Mouse (Mus musculus) cerebellum, postnatal 14 days (tissue): ENCODE data around the gene Fdxr.

ENCODE experiments used
- DNase-seq, 2 experiments: peaks; one replicate each; pipeline ENCODE4 v3.0.0; 2021; ENCODE audit warnings: mixed read lengths in 2 of 2

Gene Fdxr

DNA sequence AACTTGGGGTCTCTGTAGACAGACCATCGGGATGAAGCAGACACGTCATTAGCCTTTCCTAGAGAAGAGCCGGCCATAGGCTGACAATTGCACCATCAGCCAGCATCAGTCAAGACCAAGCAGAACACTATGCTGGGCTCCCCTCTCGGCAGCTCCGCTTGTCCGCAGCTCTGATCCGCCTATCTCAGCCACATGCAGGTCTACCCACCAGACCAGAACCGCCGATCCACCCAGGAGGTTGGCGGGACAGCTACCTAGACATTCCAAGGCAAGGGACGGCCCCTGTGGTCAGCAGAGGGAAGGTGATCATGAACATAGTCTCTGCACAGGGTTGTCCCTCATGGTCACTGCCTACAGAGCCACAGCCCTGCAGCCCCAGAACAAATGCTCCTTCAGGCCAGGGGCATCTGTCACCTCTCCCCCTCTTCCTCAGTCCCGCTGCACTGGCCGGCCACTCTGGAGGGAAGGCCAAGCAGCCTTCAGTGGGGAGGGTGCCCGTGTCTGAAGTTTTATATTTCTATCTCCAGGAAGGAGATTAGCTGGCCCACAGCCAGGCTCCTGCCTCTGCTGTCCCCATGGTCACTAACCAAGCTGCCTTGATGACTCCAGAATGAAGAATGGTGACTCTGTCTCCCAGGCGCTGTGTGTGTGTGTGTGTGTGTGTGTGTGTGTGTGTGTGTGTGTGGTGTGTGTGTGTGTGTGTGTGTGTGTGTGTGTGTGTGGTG, 42.4 kb downstream of the Fdxr start:
- DNase-seq, result peak; percentile 64 to 75

DNA sequence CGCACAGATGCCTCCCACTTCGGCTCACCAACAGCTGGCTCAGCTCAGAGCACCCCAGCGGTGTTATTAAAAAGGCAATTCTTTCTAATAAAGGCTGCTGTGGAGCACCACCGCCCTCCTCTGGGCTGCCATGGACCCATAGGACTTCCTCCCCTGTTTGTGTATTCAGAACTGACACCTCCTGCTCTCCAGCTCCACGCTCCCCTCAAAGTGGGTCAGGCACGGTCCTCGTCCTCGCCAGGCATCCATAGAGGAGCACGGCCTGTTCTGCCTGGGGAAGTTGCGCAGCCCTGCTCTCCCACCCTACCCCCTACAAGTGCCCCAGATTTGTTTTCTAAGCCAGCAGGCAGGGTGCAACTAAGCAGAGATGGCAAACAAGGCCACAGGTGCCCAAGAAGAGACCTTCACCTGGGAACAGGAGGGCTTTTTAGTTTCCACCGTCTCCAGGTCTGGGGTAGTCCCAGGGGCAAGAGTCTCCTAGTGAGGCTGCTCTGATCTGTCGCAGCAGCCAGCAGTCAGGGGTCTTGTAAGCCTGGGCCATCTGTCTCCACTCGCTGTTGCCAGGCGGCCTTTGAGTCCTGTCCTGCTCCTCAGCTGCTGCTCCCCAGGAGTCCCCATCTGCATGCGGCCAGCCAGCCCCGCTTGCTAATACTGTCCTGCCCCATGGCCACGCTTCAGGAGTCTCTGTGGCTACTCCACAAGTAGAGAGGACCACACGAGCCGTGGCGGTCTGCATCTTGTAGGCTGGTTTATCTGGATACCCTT, 43.1 kb downstream of the Fdxr start:
- peak in 1 of 2 experiments; percentile 72 for DNase-seq

DNA sequence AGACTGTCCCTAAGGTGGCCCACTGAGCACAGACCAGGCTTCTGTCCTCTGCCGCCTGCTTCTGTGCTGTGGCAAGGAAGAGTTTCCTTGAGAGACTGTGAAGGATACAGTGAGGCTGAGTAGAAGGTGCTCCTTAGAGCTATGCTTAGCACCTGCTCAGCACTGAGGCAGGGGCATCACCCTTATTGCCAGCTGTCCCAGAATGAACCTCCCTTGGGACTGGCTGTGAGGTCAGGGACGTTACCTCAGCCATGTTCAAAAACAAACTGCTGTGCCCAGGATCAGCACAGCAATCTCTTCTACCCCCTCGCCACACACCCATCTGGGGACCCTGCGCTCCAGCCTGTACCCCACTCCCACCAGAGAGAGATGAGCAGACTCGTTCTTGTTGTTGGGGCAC, 44.0 kb downstream of the Fdxr start:
- no peak for DNase-seq

DNA sequence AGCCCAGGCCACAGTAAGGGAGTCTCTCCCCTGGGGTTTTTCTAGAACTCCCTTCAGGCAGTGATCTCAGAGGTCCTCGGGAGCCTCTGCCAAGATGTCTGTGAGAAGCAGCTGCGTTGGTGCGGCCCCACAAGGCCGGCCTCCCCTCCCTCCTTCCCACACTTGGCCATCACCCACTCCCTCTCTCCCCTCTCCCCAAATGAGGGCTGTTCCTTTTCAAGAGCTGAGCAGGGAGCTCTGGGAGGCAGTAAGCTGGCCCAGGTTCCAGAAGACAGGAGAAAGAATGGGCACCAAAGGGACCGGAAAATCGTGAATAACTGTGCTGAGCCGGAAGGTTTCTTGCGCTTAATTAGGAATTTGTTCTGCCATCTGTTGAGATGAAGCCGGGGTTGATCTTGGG, 44.9 kb downstream of the Fdxr start:
- peak in 1 of 2 experiments; percentile 45 for DNase-seq

DNA sequence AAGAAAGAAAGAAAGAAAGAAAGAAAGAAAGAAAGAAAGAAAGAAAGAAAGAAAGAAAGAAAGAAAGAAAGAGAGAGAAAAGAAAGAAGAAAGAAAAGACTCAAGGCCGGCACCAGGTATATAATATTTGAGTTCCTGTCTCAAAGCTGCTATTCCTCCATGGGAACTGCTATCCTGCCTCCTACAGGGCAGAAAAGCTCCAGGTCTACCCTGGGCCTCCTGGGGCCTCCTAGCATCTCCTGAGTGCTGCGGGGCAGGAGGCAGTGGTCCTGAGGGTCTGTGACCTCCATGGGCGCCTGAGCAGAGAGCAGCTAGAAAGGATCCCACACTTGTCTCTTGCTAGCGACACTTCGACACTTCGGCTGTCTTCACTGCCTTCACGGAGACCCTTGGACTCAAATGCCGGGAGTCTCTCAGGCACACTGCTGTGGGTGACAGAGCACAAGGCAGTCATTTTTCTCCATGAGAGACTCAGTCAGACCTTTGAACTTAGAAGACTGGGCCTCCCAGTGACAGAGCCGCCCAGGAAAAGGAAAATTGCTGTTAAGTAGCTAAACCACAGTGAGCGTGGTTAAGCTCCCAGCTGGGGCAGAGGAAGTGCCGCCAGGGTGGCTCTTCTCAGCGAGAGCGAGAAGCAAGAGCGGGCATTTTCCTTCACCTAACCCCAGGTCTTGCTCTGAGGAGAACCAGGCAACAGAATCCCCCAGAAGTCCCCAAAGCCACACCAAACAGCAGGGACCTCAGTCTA, 45.5 kb downstream of the Fdxr start:
- no peak for DNase-seq

DNA sequence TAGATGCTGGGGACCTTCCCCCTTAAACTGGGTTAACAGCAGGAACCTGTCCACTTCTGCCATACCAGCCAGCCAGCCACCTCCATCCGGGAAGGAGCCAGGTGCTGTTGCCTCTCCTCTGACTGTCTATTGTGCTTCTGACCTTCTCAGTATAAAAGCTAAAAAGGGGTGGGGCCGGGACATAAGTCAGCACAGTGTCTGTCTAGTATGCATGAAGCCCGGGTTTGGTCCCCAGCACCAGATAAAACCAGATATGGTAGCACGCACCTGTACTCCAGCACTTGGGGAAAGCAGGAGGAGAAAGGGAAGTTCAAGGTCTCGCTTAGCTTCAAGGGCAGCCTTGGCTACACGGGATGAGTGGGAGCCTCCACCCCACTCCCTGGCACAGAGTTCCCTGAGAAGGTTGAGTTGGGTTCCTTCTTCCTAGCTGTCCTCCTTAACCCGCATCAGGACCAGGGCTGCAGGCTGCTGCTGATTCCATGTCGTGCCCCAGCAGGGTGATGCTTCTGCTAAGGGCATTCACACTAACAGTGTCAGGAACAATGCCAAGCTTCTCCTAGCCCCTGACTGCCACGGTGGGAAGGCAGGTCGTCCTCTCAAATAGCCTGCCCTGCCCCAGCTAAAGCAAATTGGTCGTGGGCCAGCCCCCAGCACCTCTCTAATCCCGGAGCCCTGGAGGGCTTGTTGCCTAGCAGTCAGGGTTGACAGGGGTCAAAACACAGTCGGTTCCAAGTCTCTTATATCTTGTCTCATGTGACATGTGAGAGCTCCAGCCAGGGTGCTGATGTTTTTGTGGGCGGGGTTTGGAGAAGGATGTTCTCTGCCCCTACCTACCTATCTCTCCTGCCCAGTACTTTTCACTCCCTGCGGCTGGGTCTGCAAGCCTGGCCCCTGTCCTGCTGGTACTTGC, 47.6 kb downstream of the Fdxr start:
- DNase-seq, result no peak

DNA sequence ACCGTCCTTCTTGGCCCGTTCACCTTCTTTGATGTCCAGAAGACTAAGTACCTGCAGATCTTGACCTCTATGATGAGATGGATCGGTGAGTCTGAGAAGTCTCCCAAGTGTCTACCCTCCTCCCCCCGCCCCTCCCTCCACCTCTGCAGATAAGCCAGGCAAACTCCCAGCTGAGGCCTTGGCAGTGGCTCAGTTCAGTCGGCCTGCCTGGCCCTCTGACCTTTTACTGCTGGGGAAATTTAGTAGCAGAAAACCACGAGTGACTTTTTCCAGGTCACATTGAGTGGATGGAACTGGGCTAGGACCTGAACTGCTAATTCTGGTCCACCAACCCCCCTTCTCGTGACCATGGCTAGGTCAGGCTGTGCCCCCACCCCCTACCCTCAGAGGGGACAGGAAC, 48.4 kb downstream of the Fdxr start:
- DNase-seq, result no peak

DNA sequence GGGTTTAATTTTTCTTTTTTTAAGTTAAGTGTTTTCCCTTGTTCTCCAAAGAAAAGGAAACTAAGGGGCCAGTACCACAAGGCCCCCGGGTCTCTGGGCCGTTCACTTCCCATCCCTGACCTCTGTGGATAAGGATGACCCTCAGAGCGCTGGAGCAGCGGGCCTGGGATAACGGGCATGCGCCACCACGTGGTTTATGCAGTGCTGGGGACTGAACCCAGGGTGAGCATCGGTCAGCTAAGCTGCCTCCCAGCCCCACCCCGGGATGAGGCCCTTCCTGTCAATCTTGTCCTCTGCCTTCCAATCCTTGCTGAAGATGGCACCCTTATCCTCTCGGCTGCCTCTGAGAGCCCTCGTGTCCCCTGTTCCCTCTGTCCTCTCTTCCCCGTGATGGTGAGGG, 49.2 kb downstream of the Fdxr start:
- DNase-seq, result no peak

DNA sequence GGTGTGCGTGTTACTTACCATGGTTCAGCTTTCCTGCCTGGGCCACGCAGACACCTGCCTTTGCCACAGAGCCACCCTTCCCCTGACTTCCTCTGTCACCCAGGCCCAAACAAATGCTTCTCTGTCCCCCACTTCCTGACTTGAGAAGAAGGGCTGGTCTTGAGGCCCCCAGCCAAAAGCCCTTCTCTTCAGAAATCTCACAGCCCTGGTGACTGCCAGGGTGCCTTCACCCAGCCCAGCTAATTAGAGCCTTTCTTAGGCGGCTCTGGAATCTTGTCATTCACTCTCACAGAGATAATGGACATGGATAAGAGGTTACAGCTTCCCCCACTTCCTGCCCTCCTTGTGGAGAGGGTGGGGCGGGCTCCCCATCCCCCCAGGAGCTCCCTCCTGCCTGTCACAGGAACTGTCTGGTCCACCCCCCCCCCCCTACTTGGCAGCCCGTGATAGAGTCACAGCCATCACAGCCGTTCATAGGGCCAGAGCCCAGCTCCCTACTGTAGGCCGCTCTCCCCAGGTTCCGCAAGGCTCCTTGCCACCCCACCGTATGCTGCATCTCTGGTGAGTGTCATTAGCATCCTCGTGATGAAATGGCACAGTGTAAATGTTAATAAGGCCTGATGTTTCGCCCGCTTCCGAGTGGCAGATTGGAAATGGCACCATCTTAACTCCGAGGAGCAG, 49.9 kb downstream of the Fdxr start:
- peak; percentile 68 to 75 for DNase-seq

DNA sequence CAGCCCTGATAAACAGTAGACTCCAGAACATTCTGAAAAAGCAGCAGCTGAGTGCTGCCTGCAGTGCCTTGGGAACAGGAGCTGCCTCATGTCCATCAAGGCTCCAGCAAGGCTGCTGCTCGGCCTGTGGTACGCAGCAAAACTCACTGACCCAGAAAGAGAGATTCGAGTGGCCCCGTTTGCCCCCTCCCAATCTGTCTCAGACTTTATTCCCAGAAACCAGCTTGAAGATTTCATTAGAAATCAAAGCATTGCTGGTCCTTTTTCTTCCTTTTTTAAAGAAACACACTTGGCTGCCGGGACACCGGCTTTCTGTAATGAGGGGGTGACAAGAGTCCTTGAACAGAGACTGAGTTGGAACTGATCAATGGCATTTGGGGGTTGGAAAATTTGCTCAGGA, 51.5 kb downstream of the Fdxr start:
- DNase-seq, result peak in 1 of 2 experiments; percentile 37

DNA sequence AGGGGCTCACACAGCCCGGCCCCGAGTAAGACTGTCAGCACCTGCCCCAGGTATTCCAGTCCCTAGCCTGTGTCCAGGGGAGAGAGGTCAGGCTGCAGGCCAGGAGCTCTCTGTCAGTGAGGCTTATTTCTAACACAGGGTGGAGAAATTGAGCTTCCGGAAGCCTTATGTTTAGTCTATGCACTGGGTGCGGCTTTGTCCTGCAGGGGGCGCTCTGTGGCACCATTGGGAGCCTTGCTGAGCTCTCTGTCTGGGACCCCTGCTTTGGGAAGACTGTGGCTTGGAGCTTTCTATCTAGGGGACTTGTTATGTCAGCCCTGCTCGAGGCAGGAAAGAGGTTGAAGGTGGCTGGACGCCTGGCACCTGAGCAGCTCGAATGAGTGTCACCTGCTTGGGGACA, 52.0 kb downstream of the Fdxr start:
- DNase-seq, result peak; percentile 72 to 88

DNA sequence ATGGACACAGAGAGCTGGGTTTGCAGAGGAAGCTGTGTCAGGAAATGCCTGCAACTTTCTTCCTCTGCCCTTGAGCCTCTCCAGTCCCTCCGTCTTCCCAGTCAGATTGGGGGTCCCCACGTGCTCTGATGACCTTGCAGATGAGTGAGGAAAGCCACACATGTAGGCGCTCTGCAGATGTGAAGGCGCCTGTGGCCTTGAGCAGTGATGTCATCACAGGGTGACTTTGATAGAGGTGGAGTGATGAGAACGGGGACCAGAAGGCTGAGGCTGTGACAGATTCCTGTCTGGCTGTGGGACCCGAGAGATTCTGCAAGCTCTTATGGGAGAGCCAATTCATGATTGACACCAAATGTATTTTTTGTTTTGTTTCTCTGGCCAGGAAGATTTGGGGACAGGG, 53.0 kb downstream of the Fdxr start:
- DNase-seq, result no peak

DNA sequence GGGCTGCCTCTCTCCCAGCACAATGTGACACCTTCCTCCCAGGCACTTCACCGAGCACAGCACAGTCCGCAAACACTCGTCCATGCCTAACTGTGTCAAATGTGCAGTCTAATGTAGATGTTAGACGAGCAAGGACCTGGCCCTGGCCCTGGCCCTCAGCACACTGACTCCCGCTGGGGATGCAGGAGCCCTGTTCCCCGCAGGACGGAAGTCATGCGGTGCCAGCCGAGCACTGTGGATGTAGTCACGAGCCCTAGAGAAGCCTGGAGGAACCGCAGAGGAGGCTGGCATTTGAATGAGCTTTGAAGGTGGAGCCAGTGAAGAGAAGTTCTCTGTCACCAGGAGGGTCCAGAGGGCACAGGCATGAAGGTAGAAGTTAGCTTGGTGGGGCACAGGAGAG, 53.4 kb downstream of the Fdxr start:
- DNase-seq, result peak in 1 of 2 experiments; percentile 51

DNA sequence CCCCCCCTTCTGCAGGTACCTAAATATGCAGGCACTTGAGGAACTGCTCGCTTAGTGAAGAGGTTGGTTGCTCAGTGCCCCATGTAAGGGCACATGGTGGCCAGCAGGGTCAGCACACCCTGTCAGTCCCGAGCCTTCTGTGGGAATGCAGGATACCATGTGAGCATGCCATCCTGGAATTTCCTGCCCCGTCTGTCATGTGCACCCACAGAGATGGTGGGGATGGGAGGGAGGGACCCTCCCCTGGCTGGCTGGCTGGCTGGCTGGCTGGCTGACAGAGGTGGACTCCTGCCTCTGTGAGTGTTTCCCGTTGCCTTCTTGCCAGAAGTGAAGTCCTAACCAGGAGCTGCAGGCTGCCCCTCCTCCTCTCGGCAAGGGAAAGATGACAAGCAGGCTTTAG, 54.3 kb downstream of the Fdxr start:
- peak in 1 of 2 experiments; percentile 46 for DNase-seq

DNA sequence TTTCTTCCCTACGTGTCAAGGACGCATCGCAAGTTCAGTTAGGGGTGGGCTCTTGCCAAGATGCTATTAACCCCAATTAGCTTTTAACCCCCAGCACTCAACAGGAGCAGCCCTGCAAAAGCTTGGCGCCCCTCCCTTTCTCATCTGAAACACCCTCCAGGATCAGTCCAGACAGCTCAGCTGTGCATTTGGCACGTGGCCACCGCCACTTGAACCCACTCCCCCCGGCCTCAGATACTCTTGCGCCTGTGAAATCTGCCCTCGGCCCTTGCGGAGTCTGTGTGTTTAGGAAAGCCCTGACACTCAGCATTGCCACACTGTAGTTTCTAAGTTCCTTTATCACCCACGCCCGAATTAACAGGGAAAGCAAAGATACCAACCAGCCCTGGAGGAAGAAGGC, 54.8 kb downstream of the Fdxr start:
- DNase-seq, result peak; percentile 72 to 76

DNA sequence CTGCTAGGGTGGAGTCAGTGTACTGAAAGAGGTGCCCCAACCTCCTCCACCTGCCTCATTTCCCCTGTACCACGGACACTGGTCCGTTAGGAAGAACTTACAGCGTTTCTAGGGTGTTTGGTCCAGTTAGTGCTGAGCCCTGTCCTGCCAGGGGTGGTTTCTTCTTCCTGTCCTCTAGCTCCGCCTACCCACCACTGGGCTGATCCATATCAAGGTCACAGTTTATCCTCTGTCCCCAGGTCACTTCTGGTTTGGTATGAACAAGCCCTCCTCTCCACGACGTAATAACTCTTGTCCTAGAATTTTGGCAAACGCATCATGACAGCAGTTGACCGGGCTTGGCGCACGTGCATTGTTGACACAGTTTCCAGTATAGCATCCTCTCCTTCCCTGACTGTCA, 57.2 kb downstream of the Fdxr start:
- DNase-seq, result peak in 1 of 2 experiments; percentile 42

DNA sequence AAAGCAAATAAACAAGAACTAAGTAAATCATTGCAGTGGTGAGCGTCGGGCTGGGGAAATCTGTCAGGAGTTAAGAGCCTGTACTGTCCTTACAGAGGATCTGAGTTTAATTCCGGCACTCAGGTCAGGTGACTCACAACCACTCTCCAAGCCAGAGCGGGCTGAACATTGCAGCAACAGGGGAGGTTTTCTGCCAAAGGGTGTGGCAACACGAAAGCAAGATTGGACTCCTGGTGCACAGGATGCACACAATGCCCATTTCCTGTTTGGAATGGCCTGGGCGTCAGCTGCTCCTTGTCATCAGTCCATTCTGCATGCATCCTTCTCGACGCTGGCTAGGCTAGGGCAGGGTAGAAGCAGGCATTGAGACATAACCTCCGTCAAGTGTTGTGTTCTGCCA, 57.6 kb downstream of the Fdxr start:
- DNase-seq, result peak in 1 of 2 experiments; percentile 60
